Mouse (Mus musculus) adrenal gland, adult 2 months (tissue): ENCODE data around the gene Aff1. TPM values are rescaled to one million over a fixed set of nuclear protein-coding genes. Genes with fewer than 3 reads are reported as not detected.

ENCODE experiments used
- DNase-seq: peaks from one replicate; pipeline ENCODE4 v3.0.0; 2021
- polyA plus RNA-seq: library from polyadenylated mRNA; depleted of rRNA; stranded (reverse); fragments of >200 nt; gene quantifications from 2 replicates; pipeline ENCODE4 v1.2.3, GENCODE M21; 2012
- total RNA-seq, 2 experiments: library from RNA; stranded (reverse); gene quantifications; 2 replicates each; pipeline ENCODE4 v1.2.3; 2021

Aff1 gene
- total and polyA plus RNA-seq, 3 experiments, result 5.6 to 50.0 (median 32.8) TPM

- DNase-seq, result no peak
Observed at GRCm38 (mm10) chr5:103749465-103750285, 57.5 kb downstream of the Aff1 start.

DNA sequence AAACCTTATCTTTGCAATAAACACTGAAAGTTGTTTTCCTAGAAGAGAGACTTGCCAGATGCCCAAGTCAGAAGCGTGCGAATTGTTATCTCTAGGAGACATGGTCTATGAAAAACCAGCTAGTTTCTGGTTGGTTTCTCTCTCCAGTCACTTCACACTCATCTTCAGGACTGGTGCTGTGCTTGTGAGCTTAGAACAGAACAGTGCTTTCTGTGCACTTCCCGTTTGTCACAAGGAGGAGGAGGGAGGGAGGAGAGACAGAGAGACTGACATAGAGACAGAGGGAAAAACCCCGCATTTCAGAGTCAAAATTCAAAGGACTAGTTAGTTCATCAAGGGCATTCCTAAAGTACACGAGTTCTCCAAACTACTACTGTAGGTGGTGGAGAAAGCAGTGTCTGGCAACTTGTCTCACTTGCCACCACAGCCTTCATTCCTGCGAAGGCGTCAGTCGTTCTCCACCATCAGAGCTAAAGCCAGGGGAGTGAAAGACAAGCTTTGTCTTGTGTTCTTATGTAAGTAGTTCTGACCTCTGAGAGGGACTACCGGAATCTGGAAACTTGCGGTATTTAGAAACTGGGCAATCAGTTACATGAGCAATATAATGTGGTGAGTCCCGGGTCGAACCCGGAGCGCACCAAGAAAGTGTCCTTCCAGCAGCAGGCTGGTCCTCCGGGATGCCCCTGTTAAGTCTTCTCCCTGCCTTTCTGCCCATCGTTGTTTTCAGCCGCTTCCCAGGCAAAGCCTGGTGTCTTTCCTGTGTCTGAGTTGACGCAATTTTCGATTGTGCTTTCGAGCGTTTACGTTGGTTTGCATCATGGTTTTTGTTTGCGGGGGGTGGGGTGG is 60.7 kb downstream of the Aff1 start:
- peak; percentile 79 for DNase-seq

- peak; percentile 95 for DNase-seq
Observed at GRCm38 (mm10) chr5:103753511-103754329, 61.5 kb downstream of the Aff1 start.

DNA sequence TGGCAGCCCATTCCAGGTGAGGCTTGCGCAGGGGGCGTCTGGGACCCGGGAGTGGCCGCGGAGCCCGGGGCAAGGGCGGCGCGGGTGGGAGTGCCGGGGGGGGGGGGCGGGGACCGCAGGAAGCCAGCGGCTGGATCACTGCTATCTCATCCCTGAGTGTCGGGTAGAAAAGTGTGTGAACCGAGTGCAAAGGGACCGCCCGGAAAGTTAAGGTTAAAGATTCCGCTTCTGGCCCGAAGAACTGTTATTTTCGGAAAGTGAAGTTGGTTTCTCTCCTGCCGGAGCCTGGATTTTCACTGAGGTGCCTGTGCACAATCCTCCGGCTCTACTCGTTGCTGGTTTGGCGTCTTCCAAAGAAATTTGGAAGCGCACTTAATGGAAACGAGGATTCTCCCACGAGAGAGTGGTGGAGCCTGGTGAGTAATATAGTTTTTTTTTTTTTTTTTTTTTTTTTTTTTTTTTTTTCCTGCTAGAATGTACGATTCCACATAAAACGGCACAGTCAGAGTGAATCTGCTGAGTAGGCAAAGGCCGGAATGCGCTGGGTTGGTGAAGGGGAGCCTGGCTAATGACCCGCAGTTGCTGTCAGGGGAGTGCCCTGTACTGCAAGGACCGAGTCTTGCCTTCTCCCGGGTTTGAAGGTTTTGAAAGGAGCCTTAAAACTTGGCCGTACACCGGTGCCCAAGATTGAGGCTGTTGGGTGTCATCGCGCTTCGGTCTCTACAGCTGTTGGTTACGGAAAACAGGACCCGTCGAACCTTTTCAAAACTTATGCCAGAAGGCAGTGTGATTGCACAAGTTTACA is 62.4 kb downstream of the Aff1 start:
- peak; percentile 74 for DNase-seq

DNA sequence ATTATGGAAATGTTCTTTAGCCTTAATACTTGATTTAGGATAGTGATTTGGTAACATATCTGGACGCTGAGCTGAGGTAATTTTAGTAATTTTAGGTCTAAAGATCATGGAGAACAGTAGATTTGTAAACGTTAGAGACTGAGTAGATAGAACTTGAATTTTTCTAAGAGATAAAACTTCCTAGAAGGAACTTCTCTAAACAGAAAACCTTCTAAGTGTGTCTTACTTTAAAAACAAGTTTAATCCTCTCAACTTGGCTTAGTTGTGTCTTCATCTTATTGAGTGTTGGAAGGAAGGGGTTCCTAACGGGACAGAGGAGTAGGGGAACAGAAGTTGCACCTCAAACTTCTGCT is 62.9 kb downstream of the Aff1 start:
- DNase-seq, result no peak

DNA sequence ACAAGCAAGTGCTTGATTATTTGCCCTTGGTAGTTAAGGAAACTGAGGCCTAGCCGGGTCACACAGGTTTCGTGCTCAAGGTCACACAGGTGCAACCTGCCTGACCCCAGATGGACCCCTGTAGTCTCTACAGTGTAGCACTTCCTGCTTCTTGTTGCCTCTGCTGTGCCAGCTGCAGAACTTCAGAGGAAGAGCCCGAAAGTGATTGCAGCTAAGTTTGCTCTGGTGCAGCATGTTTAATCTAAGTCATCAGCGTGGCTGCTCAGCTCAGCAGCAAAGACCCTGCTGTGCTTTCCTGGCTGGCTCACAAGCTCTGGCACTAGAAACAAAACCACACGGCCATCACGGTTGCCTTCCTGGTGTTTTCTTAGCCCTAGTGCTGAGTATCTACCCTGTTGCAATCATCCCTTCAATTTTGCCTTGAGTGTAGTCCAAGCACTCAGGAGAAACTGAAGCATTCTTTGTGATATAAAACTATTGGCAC is 64.1 kb downstream of the Aff1 start:
- no peak for DNase-seq

- DNase-seq, result peak; percentile 56
Observed at GRCm38 (mm10) chr5:103758491-103758890, 66.3 kb downstream of the Aff1 start.

DNA sequence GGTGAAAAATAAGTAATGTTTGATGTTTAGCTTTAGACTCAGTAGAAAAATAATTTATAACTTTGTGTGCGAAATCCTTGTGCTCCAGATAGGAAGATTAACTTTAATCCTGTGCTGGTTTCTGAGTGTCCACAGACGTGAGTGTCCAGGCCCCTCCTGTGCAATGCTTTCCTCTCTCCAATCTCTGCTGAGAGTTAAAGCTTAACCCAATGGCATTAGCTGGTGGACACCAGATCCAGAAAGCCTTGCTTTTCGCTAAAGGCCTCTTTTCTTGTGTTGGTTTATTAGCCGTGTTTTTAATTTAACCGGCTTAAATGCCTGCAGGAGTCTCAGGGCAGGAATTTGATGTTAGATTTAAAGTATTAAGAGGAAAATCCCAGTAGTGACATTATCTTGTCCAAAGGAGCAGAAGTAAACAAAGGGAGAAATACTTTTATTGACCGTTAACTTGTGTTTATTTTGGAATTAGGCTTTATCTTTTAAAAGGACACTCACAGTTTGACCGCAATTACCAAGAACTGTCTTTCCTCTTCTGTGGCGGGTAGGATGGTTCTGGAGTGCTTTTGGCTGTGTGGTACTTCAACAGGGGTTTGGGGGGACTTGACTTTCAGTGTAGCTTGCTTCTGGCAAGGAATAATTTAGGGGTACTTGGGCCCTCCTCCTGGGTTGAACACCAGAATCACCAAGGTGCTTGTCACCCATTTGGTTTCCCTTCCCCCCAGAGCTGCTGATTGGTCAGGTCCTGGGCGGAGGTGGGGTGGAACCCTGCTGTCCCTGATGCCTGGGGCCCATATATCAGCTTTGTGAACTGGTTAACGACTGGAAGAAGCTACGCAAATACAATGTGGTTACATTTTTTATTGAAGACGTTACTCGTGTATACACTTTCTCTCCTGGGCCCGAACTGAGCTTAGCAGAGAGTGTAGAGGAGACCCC is 67.6 kb downstream of the Aff1 start:
- peak; percentile 59 for DNase-seq

DNA sequence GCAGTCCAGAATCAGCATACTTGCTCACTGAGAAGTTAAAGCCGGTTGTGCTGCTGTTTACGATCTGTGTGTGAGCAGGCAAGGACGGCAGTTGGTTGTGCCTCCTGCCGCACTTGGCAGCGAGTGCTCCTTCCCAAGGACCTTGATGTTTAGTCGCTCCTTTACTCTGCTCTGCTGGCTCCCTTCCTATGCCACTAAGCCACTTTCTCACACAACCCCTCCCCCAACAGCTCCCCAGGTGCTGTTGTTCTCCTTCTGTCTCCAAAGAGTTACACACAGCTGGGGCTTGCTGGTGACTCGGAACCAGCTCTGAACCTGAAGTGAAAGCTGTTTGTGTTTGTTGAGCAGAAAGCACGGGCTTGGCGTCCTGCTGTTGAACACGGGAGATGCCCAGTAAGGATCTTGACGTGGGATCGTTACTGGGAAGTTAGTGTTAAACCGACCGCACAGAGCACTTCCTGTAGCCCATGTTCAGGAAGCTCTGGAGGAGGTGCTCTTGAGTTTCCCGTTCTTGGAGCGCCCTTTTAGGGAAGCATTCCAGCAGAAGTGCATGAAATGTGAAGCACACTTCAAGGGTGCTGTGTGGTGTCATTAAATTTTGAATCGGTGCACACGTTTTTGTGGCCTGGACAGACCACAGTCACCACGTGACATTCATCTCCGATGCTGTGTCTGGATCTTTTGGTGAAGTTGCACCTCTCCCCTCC is 68.4 kb downstream of the Aff1 start:
- peak; percentile 86 for DNase-seq

DNA sequence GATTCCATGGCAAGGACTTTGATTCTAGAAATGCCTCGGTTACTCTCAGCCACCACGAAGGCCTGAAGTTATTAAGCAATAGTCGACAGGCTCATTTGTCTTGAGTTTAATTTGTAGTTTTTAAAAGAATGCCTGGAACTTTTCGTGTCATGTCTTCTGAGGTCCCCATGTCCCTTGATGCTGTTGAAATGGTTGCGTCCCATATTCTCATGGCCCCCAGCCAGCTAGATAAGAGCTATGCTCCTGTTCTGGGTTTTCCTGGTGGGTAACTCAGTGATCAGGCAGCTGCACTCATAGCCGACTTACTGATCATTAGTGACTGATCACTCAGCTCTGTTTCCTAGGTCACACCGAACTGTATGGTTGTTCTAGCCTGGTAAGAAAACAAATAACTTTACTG is 69.6 kb downstream of the Aff1 start:
- no peak for DNase-seq

- DNase-seq, result no peak
Observed at GRCm38 (mm10) chr5:103762850-103763254, 70.7 kb downstream of the Aff1 start.

DNA sequence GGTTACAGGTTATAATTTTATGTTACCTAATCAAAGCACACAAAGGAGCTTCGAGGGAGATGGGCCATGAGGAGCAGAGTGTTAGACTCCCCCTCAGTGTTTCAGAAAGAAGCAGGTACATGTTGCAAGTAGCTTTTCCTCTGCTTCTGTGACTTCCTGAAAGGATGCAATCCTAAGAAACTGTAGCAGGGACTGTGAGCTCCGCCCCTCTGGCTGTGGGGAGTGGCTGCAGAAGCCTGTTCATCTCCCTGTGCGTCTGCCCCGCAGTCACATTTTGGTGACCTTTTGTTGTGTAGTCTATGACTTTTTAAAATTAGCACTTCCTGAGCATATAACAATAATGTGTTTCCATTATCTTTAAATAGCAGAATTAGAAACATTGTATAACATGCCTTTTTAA is 73.2 kb downstream of the Aff1 start:
- DNase-seq, result no peak

DNA sequence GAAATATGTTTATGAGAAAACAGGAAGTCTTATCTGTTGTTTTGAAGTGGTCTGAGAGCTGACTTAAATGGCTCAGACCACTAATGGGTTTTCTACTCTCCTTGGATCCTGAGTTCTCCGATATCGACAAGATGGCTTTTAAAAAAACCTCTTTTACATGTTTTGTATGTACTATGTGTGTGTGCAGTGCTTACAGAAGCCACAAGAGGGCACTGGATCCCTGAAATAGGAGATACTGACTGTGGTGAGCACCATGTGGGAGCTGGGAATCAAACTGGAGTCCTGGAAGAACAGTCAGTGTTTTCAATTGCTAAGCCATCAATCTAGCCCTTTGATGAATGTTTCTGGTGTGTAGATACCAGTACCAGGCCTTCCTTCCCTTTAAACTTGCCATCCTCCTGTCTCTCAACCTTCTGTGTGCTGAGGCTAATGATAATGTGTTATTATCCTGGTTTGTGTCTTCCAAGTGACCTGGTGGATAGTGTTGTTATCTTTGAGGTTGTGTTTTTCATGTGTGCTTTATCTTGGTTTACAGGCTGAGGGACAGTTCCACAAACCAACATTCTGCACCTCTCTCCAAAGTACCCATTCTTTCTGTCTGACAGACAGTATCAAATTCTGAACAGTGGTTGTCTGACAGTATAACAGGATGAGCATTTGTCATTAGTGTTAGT is 73.7 kb downstream of the Aff1 start:
- DNase-seq, result no peak

DNA sequence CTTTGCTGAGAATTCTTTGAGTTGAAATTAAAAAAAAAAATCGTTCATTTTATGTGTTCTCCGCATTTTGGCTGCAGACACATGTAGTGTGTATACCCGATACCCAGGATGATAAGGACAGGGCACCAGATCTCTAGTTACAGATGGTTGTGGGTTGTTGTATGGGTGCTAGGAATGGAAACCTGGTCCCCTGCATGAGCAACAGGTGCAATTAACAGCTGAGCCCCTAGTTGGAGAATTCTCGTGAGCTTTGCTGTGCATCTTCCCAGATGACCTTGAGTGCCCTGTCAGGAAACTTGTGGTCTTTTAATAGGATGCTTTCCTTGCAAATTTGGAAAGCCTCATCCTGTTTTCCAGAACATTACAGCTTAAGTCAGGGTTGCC is 74.2 kb downstream of the Aff1 start:
- DNase-seq, result no peak

GRCm38 (mm10) chr5:103768961-103769360 is 76.8 kb downstream of the Aff1 start:
- DNase-seq, result no peak

DNA sequence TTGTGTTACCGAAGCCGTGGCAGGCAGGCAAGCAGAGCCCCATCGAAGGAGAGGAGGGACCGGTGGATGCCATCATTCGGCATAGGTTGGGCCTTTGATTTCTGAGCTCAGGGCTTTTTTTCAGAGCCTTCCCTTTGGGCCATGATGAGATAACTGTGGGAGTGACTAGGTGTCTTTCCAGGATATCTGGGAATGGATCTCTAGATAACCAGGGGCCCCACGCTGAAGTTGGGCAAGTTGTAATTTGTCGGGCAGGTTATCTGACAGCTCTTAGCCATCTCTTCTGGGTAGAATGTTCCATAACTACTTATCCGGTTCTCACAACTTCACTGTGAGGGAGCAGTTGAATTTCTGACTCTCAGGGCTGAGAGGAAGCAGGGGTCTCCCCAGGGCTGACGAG is 77.5 kb downstream of the Aff1 start:
- no peak for DNase-seq

DNA sequence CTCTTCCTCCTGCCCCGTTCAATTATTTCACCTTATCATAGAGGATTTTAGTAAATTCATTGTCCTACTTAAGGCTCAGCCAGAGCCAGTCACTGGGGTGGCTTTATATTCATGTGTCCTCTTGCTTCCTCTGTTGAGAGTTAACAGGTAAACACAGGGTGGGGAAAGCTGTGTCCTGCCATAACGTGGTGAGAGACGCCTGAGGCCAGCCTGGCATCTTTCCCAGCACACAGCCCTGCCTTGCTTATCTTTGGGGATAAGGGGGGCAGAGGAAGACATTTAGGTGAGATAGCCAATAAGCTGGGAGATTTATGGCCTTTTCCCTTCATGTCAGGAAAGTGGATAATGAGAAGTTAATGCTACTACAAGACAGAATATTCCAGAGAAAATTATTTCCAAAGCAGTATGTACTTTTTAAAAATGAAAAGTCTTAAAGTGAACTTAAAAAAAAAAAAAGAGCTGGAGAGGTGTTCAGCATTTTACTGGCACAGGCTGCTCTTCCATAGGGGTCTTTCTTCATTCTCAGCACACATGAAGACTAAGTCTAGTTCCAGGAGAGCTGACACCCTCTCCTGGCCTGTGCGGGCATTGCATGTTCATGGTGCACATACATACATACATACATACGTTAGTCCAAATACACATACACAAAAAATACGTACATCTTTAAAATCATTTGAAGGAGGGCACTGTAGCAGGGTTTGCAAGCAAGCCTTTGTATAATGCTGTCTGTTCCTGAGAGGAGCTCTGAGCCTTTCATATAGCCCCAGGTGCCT is 78.5 kb downstream of the Aff1 start:
- no peak for DNase-seq

DNA sequence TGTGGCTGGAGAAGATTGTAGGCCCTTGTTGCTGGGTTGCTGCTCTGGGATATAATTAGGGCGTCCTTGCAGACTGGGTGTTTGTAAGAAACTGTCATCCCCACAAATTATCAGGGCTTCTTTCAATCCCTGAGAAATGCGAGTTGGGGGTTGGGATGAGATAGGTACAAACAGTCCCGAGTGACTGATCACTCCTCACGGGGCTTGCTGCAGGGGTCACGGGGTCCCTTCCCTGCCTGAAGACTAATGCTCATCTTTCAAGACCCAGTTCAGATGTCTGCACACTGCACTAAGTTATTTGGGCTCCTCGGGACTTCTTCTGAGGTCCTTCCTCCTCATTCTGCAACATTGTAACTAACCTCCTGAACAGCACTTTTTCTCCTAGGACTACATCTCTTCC is 79.2 kb downstream of the Aff1 start:
- DNase-seq, result no peak
